Mouse (Mus musculus): ENCODE results near the gene Ncaph2. TPM values are rescaled to one million over a fixed set of nuclear protein-coding genes. Genes with fewer than 3 reads are reported as not detected.

Ncaph2 gene
- 100 to 1,000 TPM; 101 to 103 TPM for total RNA-seq (2021)
- long read RNA-seq, transcript Ncaph2-202 (20 exons, 3,299 nt), result major isoform, 67 of 138 reads
- long read RNA-seq, transcript Ncaph2-209 (20 exons, 3,255 nt), result minor isoform, 16 of 138 reads
- long read RNA-seq, transcript Ncaph2-203 (20 exons, 3,302 nt), result minor isoform, 20 of 138 reads
- long read RNA-seq, partial matches to known transcripts, result 10 of 138 reads
- long read RNA-seq, other reads (novel, unspliced or antisense), result 20 of 138 reads

- peak; percentile 91 to 97 for DNase-seq (ENCODE audit: low spot score in 2 of 2)
Measured at GRCm38 (mm10) chr15:89355241-89356187, at the start of gene Ncaph2, which contains the start of gene Lmf2. Gene Ncaph2 (plus strand): TSS chr15:89355719. Gene Lmf2 (minus strand): TSS chr15:89355659.

GRCm38 (mm10) chr15:89305966-89306365 lies 49.6 kb upstream of the Ncaph2 start:
- no peak for DNase-seq (ENCODE audit: low spot score in 2 of 2)

GRCm38 (mm10) chr15:89307461-89307860 lies 48.1 kb upstream of the Ncaph2 start:
- peak in 1 of 2 experiments; percentile 15 for DNase-seq (ENCODE audit: low spot score in 2 of 2)

GRCm38 (mm10) chr15:89308406-89309139 lies 46.9 kb upstream of the Ncaph2 start:
- DNase-seq (ENCODE audit: low spot score in 2 of 2), result peak in 1 of 2 experiments; percentile 67

- DNase-seq (ENCODE audit: low spot score in 2 of 2), result peak; percentile 76 to 91
Measured at GRCm38 (mm10) chr15:89309962-89310498, 45.5 kb upstream of the Ncaph2 start.

GRCm38 (mm10) chr15:89313359-89313758 lies 42.2 kb upstream of the Ncaph2 start:
- DNase-seq (ENCODE audit: low spot score in 2 of 2), result no peak

GRCm38 (mm10) chr15:89314107-89314506 lies 41.4 kb upstream of the Ncaph2 start:
- DNase-seq (ENCODE audit: low spot score in 2 of 2), result no peak

GRCm38 (mm10) chr15:89314511-89315189 lies 40.9 kb upstream of the Ncaph2 start:
- no peak for DNase-seq (ENCODE audit: low spot score in 2 of 2)

- DNase-seq (ENCODE audit: low spot score in 2 of 2), result peak; percentile 96 to 98
Measured at GRCm38 (mm10) chr15:89315190-89315731, 40.3 kb upstream of the Ncaph2 start, which contains the start of gene Sbf1. Gene Sbf1 (minus strand): TSS chr15:89315311.

GRCm38 (mm10) chr15:89316146-89316545 lies 39.4 kb upstream of the Ncaph2 start:
- no peak for DNase-seq (ENCODE audit: low spot score in 2 of 2)

- no peak for DNase-seq (ENCODE audit: low spot score in 2 of 2)
Measured at GRCm38 (mm10) chr15:89321264-89321663, 34.3 kb upstream of the Ncaph2 start.

- no peak for DNase-seq (ENCODE audit: low spot score in 2 of 2)
Measured at GRCm38 (mm10) chr15:89322670-89323522, 32.6 kb upstream of the Ncaph2 start, which contains the start of gene Adm2. Gene Adm2 (plus strand): TSS chr15:89322720.

- no peak for DNase-seq (ENCODE audit: low spot score in 2 of 2)
Measured at GRCm38 (mm10) chr15:89323656-89324055, 31.9 kb upstream of the Ncaph2 start.

- DNase-seq (ENCODE audit: low spot score in 2 of 2), result no peak
Measured at GRCm38 (mm10) chr15:89326441-89326840, 29.1 kb upstream of the Ncaph2 start.

GRCm38 (mm10) chr15:89334271-89334670 lies 21.2 kb upstream of the Ncaph2 start, which contains the start of gene Miox:
Gene Miox (plus strand): TSS chr15:89334398.
- DNase-seq (ENCODE audit: low spot score in 2 of 2), result no peak

GRCm38 (mm10) chr15:89334774-89335537 lies 20.6 kb upstream of the Ncaph2 start:
- no peak for DNase-seq (ENCODE audit: low spot score in 2 of 2)

- no peak for DNase-seq (ENCODE audit: low spot score in 2 of 2)
Measured at GRCm38 (mm10) chr15:89336422-89336821, 19.1 kb upstream of the Ncaph2 start.

- no peak for DNase-seq (ENCODE audit: low spot score in 2 of 2)
Measured at GRCm38 (mm10) chr15:89339696-89340095, 15.8 kb upstream of the Ncaph2 start.

Measured in layer of hippocampus, adult 18-20 months (tissue).